Mouse (Mus musculus): ENCODE data around the gene Bok. TPM values are rescaled to one million over a fixed set of nuclear protein-coding genes. Genes with fewer than 3 reads are reported as not detected.

Bok gene
- polyA plus RNA-seq, 1 experiment: not detected

- TF ChIP-seq GATA1 (IDR thresholded peaks at IDR 0.05; ENCODE audit: low read length) (no peak), TAL1 (IDR thresholded peaks at IDR 0.05; ENCODE audit: low read length) (no peak)
- H3K36me3 ChIP-seq (ENCODE audit: control insufficient read depth): no peaks in the 10 kb centered on the region
- H3K4me3 ChIP-seq (replicated peaks): no peak overlapping the region
- H3K9me3 ChIP-seq (ENCODE audit: control insufficient read depth, low read length): no peaks in the 10 kb centered on the region
- H3K27me3 ChIP-seq (ENCODE audit: control insufficient read depth): no peaks in the 10 kb centered on the region
- H3K4me1 ChIP-seq (ENCODE audit: control insufficient read depth): no peaks in the 10 kb centered on the region
Measured at GRCm38 (mm10) chr1:93694966-93695365, 9.5 kb downstream of the Bok start.

DNA sequence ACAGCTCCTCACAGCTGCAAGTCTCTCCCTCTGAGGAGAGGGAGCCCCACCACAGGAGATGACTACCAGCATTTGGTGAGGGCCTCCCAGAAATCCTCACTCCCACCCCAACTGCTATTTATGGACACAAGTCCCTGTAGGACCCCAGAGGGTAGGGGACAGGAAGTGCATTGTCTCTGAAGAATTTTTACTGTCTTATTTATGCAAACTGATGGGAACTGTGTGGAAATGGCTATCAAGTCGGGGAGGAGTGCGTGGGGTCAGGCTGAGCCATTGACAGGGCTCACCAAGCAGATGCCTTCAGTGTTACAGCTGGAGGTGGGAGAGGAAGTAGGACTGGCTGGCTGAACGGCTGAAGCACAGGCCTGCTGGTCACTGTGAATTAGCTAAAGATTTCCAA, 11.9 kb downstream of the Bok start:
- Histone ChIP-seq H3K27me3 (ENCODE audit: control insufficient read depth) (no peaks in the 10 kb centered on the region), H3K36me3 (ENCODE audit: control insufficient read depth) (no peaks in the 10 kb centered on the region), H3K9me3 (ENCODE audit: control insufficient read depth, low read length) (no peaks in the 10 kb centered on the region), H3K4me3 (replicated peaks) (no peak overlapping the region), H3K4me1 (ENCODE audit: control insufficient read depth) (no peaks in the 10 kb centered on the region)
- no peak for TF ChIP-seq TAL1 (IDR thresholded peaks at IDR 0.05; ENCODE audit: low read length)

DNA sequence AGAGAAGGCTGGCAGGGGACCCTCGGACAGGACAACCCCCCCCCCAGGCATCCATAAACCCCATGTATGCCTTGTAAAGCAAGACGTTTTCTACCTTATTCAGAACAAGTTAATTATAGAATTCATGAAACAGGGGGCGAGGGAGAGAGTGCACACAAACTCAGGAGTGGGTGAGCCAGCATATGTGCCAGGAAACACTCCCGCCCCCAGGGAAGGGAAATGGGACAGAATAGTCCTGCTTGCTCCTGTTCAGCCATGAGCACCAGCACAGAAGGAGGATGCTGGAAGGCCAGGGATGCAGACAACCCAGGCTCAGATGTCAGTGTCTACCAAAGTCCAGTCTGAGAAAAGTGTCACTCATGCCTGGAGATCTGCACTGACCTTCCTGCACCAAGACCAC, 13.7 kb downstream of the Bok start:
- no peaks in the 10 kb centered on the region for H3K27me3 ChIP-seq (ENCODE audit: control insufficient read depth)
- TF ChIP-seq TAL1 (IDR thresholded peaks at IDR 0.05; ENCODE audit: low read length): no peak
- TF ChIP-seq GATA1 (IDR thresholded peaks at IDR 0.05; ENCODE audit: low read length): no peak
- H3K36me3 ChIP-seq (ENCODE audit: control insufficient read depth): peaks cover 2% of the 10 kb centered on the region
- no peaks in the 10 kb centered on the region for H3K4me1 ChIP-seq (ENCODE audit: control insufficient read depth)
- no peak overlapping the region for H3K4me3 ChIP-seq (replicated peaks)
- no peaks in the 10 kb centered on the region for H3K9me3 ChIP-seq (ENCODE audit: control insufficient read depth, low read length)

DNA sequence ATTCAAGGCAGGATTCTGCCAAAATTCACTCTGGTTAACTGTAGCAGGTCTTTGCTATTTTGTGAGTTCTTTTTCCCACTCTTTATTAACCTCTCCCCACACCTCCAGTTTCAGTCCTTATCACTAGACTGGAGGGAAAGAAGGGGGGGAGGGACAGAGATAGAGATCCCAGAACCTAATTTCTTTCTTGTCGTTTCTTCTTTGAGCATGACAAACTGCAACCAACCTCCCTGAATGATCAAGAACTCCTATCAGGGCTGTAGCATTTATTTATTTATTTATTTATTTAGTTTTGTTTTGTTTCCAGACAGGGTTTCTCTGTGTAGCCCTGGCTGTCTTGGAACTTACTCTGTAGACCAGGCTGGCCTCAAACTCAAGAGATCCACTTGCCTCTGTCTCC, 16.6 kb downstream of the Bok start:
- no peak for TF ChIP-seq GATA1 (IDR thresholded peaks at IDR 0.05; ENCODE audit: low read length)
- no peak for TF ChIP-seq TAL1 (IDR thresholded peaks at IDR 0.05; ENCODE audit: low read length)
- H3K36me3 ChIP-seq (ENCODE audit: control insufficient read depth): peaks cover 15% of the 10 kb centered on the region
- no peaks in the 10 kb centered on the region for H3K4me1 ChIP-seq (ENCODE audit: control insufficient read depth)
- no peaks in the 10 kb centered on the region for H3K9me3 ChIP-seq (ENCODE audit: control insufficient read depth, low read length)
- no peak overlapping the region for H3K4me3 ChIP-seq (replicated peaks)
- H3K27me3 ChIP-seq (ENCODE audit: control insufficient read depth): no peaks in the 10 kb centered on the region

- H3K27me3 ChIP-seq (ENCODE audit: control insufficient read depth): no peaks in the 10 kb centered on the region
- H3K4me1 ChIP-seq (ENCODE audit: control insufficient read depth): no peaks in the 10 kb centered on the region
- peaks cover 15% of the 10 kb centered on the region for H3K36me3 ChIP-seq (ENCODE audit: control insufficient read depth)
- no peaks in the 10 kb centered on the region for H3K9me3 ChIP-seq (ENCODE audit: control insufficient read depth, low read length)
- no peak overlapping the region for H3K4me3 ChIP-seq (replicated peaks)
- TF ChIP-seq TAL1 (IDR thresholded peaks at IDR 0.05; ENCODE audit: low read length) (no peak), GATA1 (IDR thresholded peaks at IDR 0.05; ENCODE audit: low read length) (no peak)
Measured at GRCm38 (mm10) chr1:93703472-93704048, 18.1 kb downstream of the Bok start.

DNA sequence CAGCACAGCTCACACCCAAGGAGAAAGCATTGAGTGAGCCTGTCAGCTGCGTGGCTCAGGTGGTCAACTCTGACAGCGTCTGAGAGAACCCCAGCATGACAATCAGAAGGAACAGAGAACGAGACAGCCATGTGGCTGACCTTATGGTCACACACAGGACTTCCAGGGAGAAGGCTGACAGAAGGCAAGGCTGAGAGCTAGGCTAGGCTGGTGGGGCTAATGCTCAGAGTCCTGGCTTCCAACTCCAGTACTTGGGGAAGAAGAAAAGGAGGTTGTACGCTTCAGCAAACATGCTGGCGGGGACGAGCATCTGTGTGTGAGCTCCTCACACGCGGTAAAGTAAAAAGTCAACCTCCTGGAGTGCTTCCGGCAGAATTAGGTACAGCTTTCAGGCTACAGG, 18.9 kb downstream of the Bok start:
- H3K9me3 ChIP-seq (ENCODE audit: control insufficient read depth, low read length): no peaks in the 10 kb centered on the region

GRCm38 (mm10) chr1:93705389-93705788, 19.9 kb downstream of the Bok start:
- Histone ChIP-seq H3K4me3 (replicated peaks) (no peak overlapping the region), H3K4me1 (ENCODE audit: control insufficient read depth) (no peaks in the 10 kb centered on the region), H3K27me3 (ENCODE audit: control insufficient read depth) (no peaks in the 10 kb centered on the region), H3K36me3 (ENCODE audit: control insufficient read depth) (peaks cover 15% of the 10 kb centered on the region), H3K9me3 (ENCODE audit: control insufficient read depth, low read length) (no peaks in the 10 kb centered on the region)
- no peak for TF ChIP-seq GATA1 (IDR thresholded peaks at IDR 0.05; ENCODE audit: low read length)
- no peak for TF ChIP-seq TAL1 (IDR thresholded peaks at IDR 0.05; ENCODE audit: low read length)

More for the DNA sequence above, 18.9 kb downstream of the Bok start:
- Histone ChIP-seq H3K4me3 (replicated peaks) (no peak overlapping the region), H3K4me1 (ENCODE audit: control insufficient read depth) (no peaks in the 10 kb centered on the region), H3K36me3 (ENCODE audit: control insufficient read depth) (peaks cover 15% of the 10 kb centered on the region), H3K27me3 (ENCODE audit: control insufficient read depth) (no peaks in the 10 kb centered on the region)
- no peak for TF ChIP-seq TAL1 (IDR thresholded peaks at IDR 0.05; ENCODE audit: low read length)
- TF ChIP-seq GATA1 (IDR thresholded peaks at IDR 0.05; ENCODE audit: low read length): no peak

DNA sequence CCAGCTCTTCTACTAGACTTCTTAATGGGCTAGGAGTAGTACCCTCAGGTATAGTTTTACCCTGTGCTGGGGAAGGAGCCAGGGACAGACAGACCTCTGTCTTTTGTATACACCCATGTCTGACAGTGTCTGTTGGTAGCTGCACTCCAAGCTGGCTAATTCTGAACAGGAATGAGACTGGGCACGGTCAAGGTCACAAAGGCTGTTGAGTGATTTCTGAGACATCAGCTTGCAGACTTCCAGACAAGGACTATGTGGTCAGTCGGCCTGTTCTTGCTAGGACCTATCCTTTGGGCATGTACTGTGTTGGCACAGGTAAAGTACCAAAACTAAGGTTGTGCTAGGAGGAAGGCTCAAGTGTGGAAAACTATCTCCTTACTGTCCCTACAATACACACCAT, 30.7 kb downstream of the Bok start:
- H3K4me1 ChIP-seq (ENCODE audit: control insufficient read depth): no peaks in the 10 kb centered on the region
- no peak overlapping the region for H3K4me3 ChIP-seq (replicated peaks)
- TF ChIP-seq TAL1 (IDR thresholded peaks at IDR 0.05; ENCODE audit: low read length) (no peak), GATA1 (IDR thresholded peaks at IDR 0.05; ENCODE audit: low read length) (no peak)
- no peaks in the 10 kb centered on the region for H3K27me3 ChIP-seq (ENCODE audit: control insufficient read depth)
- H3K36me3 ChIP-seq (ENCODE audit: control insufficient read depth): peaks cover 34% of the 10 kb centered on the region
- H3K9me3 ChIP-seq (ENCODE audit: control insufficient read depth, low read length): no peaks in the 10 kb centered on the region

GRCm38 (mm10) chr1:93721557-93721956, 36.1 kb downstream of the Bok start:
- no peak overlapping the region for H3K4me3 ChIP-seq (replicated peaks)
- no peaks in the 10 kb centered on the region for H3K9me3 ChIP-seq (ENCODE audit: control insufficient read depth, low read length)
- no peaks in the 10 kb centered on the region for H3K27me3 ChIP-seq (ENCODE audit: control insufficient read depth)
- TF ChIP-seq TAL1 (IDR thresholded peaks at IDR 0.05; ENCODE audit: low read length) (no peak), GATA1 (IDR thresholded peaks at IDR 0.05; ENCODE audit: low read length) (no peak)
- H3K4me1 ChIP-seq (ENCODE audit: control insufficient read depth): no peaks in the 10 kb centered on the region
- peaks cover 26% of the 10 kb centered on the region for H3K36me3 ChIP-seq (ENCODE audit: control insufficient read depth)

DNA sequence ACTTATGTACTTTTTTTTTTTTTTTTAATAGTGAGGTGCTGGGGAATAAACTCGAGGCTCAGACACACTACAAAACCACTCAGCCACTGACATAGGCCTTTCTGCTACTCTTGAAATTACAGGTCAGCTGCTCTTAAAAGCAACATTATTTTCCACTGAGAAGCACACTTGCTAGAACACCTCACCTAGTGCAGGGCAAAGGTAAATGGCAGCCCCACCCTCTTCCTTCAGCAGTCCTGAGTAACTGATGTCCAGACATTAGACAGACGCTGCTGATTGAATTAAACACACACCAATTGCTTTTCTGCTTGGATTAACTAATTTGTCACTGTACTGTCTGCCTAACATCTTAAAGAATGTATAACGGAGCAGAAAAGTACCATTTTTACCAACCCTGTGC, 39.2 kb downstream of the Bok start:
- TF ChIP-seq GATA1 (IDR thresholded peaks at IDR 0.05; ENCODE audit: low read length) (no peak), TAL1 (IDR thresholded peaks at IDR 0.05; ENCODE audit: low read length) (no peak)
- H3K4me3 ChIP-seq (replicated peaks): no peak overlapping the region
- H3K36me3 ChIP-seq (ENCODE audit: control insufficient read depth): peaks cover 22% of the 10 kb centered on the region
- no peaks in the 10 kb centered on the region for H3K27me3 ChIP-seq (ENCODE audit: control insufficient read depth)
- peaks cover 3% of the 10 kb centered on the region for H3K4me1 ChIP-seq (ENCODE audit: control insufficient read depth)
- H3K9me3 ChIP-seq (ENCODE audit: control insufficient read depth, low read length): no peaks in the 10 kb centered on the region

Measured in erythroblast, embryonic 14.5 days (primary cell).